Mouse (Mus musculus) liver, postnatal 0 days (tissue): ENCODE measurements around the gene Fggy. TPM values are rescaled to one million over a fixed set of nuclear protein-coding genes. Genes with fewer than 3 reads are reported as not detected.

ENCODE experiments used
- ATAC-seq: fragments of 200-750 bp; cut with Nextera tagmentation; 2 replicates; pipeline ENCODE4 v1.8.0; 2017; ENCODE audit warnings: mild to moderate bottlenecking, moderate library complexity
- DNase-seq: peaks from one replicate; pipeline ENCODE4 v3.0.0-alpha.2; 2016
- H3K27ac ChIP-seq: fragments of 300-500 bp; sonication (generic); 2 replicates; pipeline ENCODE4 v1.5.1; 2014; ENCODE audit warnings: antibody characterized with exemption, moderate library complexity, mild to moderate bottlenecking, low read depth
- H3K27me3 ChIP-seq: fragments of 300-500 bp; sonication (generic); 2 replicates; pipeline ENCODE4 v1.6.1; 2014; ENCODE audit warnings: low read length, control low read depth, mixed read lengths; ENCODE audit not compliant: insufficient read depth
- H3K36me3 ChIP-seq: fragments of 300-500 bp; sonication (generic); replicated peaks from 2 replicates; pipeline ENCODE4 v1.6.1; 2014; ENCODE audit warnings: mild to moderate bottlenecking, control low read depth, low read length, moderate library complexity, mixed read lengths; ENCODE audit not compliant: insufficient read depth
- H3K4me1 ChIP-seq: fragments of 300-500 bp; sonication (generic); 2 replicates; pipeline ENCODE4 v1.6.1; 2014; ENCODE audit warnings: antibody characterized with exemption, mild to moderate bottlenecking, control low read depth; ENCODE audit not compliant: insufficient read depth
- H3K4me2 ChIP-seq: fragments of 300-500 bp; sonication (generic); 2 replicates; pipeline ENCODE4 v1.6.1; 2014; ENCODE audit warnings: low read depth, mild to moderate bottlenecking, low read length, moderate library complexity, mixed read lengths
- H3K4me3 ChIP-seq: fragments of 300-500 bp; sonication (generic); 2 replicates; pipeline ENCODE4 v1.5.1; 2014; ENCODE audit warnings: low read depth, low read length
- H3K9ac ChIP-seq: fragments of 300-500 bp; sonication (generic); replicated peaks from 2 replicates; pipeline ENCODE4 v1.6.1; 2014; ENCODE audit warnings: mild to moderate bottlenecking, moderate library complexity
- H3K9me3 ChIP-seq: fragments of 300-500 bp; sonication (generic); 2 replicates; pipeline ENCODE4 v1.6.1; 2016; ENCODE audit warnings: mild to moderate bottlenecking, control low read depth, low read length, mixed read lengths
- CTCF ChIP-seq: sonication (generic); IDR thresholded peaks from 2 replicates; pipeline ENCODE4 v1.5.1; 2016; ENCODE audit warnings: antibody characterized with exemption, low read depth
- EP300 ChIP-seq: IDR thresholded peaks from 2 replicates; pipeline ENCODE4 v1.6.1; 2016; ENCODE audit warnings: antibody characterized with exemption, low read depth, mild to moderate bottlenecking
- WGBS: fragments of 180-500 bp; shearing (Covaris S2); extraction: QIAGEN DNeasy Blood & Tissue Kit; methylation state at CpG from one replicate; pipeline ENCODE4 v1.1.7; 2014; ENCODE audit not compliant: insufficient replicate concordance; 5-methylcytosine and 5-hydroxymethylcytosine counted together
- polyA plus RNA-seq: library from polyadenylated mRNA; unstranded; fragments of >200 nt; fragmentation: Nextera tagmentation; extraction: Ambion mirVana; gene quantifications from 2 replicates; pipeline ENCODE4 v1.2.1, GENCODE M21; 2015

The Fggy gene
- polyA plus RNA-seq, 1 experiment from 2014 or later: 45.4 TPM

- H3K4me1 ChIP-seq: no peaks in the 10 kb centered on the region
- WGBS: 78% methylated on average over 3 of the region's 3 CpGs
- TF ChIP-seq CTCF: no peak
- TF ChIP-seq EP300: no peak
These were observed 381.4 kb downstream of the Fggy start for GRCm38 (mm10) chr4:95938701-95939100.

DNA sequence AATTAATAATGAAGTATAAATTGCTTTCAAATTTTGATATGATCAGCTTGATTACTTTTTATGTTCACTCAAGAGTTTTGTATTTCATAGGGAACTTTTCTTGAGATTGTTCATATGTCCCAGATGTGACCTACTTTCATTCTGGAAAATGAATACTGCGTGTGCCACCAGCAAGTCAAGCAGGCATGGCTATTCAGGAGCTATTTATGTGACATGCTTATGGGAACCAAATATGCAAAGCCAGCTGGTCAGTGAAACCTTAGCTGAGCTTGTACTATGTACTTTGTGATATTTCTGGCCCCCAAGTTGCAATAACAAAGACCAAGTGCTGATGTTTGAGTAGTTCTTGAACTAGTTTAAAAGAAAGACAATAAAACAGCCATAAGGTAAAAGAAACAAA lies 390.6 kb downstream of the Fggy start:
- Histone ChIP-seq H3K27ac (no peak overlapping the region), H3K27me3 (no peaks in the 10 kb centered on the region), H3K9me3 (no peaks in the 10 kb centered on the region), H3K9ac (no peak overlapping the region), H3K4me2 (no peak overlapping the region), H3K4me3 (no peak overlapping the region), H3K36me3 (no peaks in the 10 kb centered on the region), H3K4me1 (no peaks in the 10 kb centered on the region)
- TF ChIP-seq EP300 (no peak), CTCF (no peak)
- WGBS: 75% methylated on average over 1 of the region's 1 CpGs
- no peak for DNase-seq
- ATAC-seq: no peak

More at GRCm38 (mm10) chr4:95938701-95939100, 381.4 kb downstream of the Fggy start:
- DNase-seq (no peak), ATAC-seq (no peak)
- Histone ChIP-seq H3K9me3 (no peaks in the 10 kb centered on the region), H3K36me3 (no peaks in the 10 kb centered on the region), H3K27me3 (no peaks in the 10 kb centered on the region), H3K27ac (no peak overlapping the region), H3K4me2 (no peak overlapping the region), H3K9ac (no peak overlapping the region), H3K4me3 (no peak overlapping the region)

DNA sequence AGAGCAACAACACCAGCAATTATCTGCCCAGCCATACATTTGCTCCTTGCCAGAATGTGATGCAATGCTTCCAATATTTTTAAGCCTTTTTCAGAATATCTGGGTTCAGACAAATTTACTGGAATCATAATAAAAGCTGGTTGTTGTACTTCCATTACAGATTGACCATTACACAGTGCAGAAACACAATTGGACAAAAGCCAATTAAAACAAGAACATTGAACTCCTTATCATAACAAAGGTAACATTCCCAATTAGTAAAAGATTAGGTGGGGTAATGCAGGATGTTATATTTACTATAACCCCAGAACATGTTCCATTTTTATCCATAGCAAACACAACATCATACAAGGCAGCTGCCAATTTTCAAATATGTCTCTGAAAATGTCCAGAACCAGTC lies 396.0 kb downstream of the Fggy start:
- DNase-seq: no peak
- Histone ChIP-seq H3K9me3 (no peaks in the 10 kb centered on the region), H3K4me2 (no peak overlapping the region), H3K27me3 (no peaks in the 10 kb centered on the region), H3K27ac (no peak overlapping the region), H3K9ac (no peak overlapping the region), H3K36me3 (no peaks in the 10 kb centered on the region), H3K4me1 (0 out of 2 replicates have a peak, but pooled peaks cover 2% of the 10 kb centered on the region), H3K4me3 (no peak overlapping the region)
- TF ChIP-seq EP300: no peak
- TF ChIP-seq CTCF: no peak
- ATAC-seq: no peak

- H3K9ac ChIP-seq: peak within 1 kb of the TSS; percentile 71
- under 1% methylated on average over 76 of the region's 82 CpGs for WGBS
These were observed 409.8 kb downstream of the Fggy start, which contains the start of gene Hook1 for GRCm38 (mm10) chr4:95966928-95967724. Hook1 (plus strand) TSS chr4:95967240.

More at GRCm38 (mm10) chr4:95966928-95967724, 409.8 kb downstream of the Fggy start, which contains the start of gene Hook1:
- ATAC-seq: peak; percentile 99
- Histone ChIP-seq H3K27ac (peak within 1 kb of the TSS; percentile 91), H3K4me3 (peak within 1 kb of the TSS; percentile 62), H3K4me1 (peaks cover 9% of the 10 kb centered on the region; the same call in 1 of the 2 replicates), H3K36me3 (no peaks in the 10 kb centered on the region), H3K9me3 (no peaks in the 10 kb centered on the region), H3K4me2 (peak within 1 kb of the TSS; percentile 76), H3K27me3 (no peaks in the 10 kb centered on the region)
- TF ChIP-seq CTCF (no peak), EP300 (no peak)
- DNase-seq: peak; percentile 92
